Mouse (Mus musculus) kidney, postnatal 14 days (tissue): Measurements from ENCODE around the gene Ppa1.

Experiments
- DNase-seq: peaks from one replicate; pipeline ENCODE4 v3.0.0; 2022; ENCODE audit warnings: mixed read lengths

Gene Ppa1

DNA sequence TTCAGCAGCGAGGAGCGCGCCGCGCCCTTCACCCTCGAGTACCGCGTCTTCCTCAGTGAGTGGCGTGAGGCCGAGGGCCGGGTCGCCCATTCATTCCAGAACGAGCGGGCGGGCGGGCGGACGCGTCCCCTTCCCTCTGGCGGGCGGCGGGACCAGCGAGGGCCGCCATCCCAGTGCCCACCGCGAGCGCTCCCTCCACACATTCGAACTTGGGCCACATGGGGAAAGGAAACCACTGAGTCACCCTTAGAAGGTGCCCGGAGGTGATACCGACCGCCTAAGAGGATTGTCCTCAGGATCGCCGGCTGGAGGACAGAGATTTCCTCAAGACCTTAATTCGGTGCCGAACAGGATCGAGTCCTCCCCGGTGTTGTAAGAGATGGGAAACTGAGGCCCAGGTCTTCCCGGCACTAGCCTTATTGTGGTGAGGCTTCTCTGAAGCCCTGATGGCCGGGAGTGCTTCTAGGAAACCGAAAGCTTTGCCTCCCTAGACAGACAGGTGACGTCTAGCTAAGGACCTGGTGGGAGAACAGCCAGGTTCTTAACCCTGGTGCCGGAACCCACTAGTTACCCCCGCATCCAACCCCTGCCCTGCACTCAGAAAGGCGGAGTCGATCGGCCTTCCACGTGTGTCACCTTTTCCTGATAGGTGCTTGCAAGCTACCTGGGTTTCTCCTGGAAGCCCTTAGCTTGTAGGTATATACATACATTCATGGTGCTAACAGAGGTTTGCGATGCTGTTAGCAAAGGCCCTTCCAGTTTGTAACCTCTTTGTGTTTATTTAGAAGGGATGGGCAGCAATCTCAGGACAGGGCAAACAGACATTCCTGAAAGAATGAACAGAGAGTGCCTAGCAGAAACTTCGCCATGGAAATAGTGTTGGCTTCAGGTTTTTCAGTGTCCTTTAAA lies 639 bp downstream of the Ppa1 start:
- DNase-seq: peak; percentile 13

- DNase-seq: no peak
Measured at GRCm38 (mm10) chr10:61654105-61654504, 5.8 kb downstream of the Ppa1 start.

DNA sequence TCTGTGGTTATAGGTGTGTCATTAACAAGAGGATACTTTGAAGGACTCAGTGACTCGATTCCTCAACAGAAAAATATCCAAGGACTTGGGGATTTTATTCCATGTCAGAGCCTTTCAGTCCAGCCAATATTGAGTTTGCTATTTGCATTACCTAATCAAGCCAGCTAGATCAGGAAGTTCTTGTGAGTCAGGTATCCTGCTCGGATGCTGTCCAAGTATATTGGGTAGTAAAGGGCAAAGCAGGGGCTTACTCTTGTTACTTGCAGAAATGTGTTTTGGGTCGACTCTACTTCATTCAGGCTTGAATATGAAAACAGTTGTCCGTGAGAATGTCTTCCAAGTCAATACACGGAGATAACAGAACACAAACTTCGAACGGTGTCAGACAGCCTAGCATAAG lies 6.3 kb downstream of the Ppa1 start:
- no peak for DNase-seq

- no peak for DNase-seq
Measured at GRCm38 (mm10) chr10:61655188-61655587, 6.8 kb downstream of the Ppa1 start.

DNA sequence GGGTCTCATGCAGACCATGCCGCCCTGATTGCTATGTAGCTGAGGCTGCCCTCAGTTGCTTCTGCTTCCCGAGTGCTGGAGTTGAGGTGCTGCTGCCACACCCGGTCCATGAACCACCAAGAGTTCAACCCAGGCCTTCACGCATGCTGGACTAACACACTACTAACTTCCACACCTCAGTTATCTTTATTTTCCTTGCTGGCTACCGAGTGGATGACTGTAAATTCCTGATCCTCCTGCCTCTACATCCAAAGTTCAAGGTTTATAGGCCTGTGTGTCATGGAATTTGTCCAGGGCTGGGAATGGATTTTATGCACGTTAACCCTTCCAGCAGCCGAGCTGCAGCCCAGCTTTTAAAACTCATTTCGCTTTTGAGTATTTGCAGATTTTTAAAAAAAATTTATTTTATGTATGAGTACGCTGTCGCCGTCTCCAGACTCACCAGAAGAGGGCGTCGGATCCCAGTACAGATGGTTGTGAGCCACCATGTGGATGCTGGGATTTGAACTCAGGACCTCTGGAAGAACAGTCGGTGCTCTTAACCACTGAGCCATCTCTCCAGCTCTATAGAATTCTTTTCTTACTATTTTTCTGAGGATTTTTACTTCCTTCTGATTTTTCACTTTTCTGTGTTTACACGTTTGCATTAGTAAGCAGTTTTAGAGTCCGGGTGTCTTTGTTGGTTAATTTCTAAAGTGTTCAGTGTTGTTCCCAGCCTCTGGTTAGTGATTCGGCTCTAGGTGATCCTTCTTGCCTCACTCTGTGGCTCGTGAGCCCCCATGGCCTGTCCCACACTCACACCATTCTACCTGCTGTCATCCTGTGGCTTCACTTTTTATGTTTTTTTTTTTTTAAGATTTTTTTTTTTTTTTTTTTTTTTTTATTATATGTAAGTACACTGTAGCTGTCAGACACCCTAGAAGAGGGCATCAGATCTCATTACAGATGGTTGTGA lies 8.9 kb downstream of the Ppa1 start:
- DNase-seq: peak; percentile 39

DNA sequence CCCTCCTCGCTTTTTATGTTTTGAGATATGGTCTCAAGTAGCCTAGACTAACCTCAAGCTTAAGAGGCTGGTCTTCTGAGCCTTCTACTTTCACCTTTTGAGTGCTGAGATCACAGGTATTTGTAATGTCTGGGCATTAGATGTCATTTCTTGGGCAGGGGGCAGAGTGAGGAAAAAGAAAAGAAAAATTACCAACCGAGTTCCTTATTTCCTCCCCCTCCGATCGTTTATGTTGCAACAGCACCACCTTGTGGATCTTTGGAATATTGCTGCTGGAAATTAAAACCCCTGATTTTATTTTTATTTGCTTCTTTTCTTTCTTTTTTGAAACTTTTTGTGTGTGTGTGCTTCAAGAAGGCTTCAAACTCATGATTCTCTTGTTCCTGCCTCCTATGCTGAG lies 9.6 kb downstream of the Ppa1 start:
- peak; percentile 37 for DNase-seq

DNA sequence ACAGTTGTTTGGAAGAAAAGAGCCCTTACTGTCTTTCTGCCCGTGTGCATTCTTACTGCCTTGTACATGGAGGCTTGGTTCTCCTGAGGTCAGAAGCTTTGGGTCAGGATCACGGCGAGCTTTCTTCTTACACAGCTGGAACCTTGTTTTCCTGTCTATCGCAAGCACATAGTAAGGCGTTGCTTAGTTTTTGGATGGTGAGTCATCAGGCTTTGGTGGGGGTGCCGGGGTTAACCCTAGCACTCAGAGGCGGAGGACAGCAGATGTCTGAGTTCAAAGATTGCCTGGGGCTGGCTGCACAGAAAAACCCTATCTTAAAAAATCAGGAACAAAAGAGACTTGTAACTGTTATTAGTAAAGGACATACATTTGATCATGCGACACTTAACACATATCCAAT lies 13.5 kb downstream of the Ppa1 start:
- no peak for DNase-seq

DNA sequence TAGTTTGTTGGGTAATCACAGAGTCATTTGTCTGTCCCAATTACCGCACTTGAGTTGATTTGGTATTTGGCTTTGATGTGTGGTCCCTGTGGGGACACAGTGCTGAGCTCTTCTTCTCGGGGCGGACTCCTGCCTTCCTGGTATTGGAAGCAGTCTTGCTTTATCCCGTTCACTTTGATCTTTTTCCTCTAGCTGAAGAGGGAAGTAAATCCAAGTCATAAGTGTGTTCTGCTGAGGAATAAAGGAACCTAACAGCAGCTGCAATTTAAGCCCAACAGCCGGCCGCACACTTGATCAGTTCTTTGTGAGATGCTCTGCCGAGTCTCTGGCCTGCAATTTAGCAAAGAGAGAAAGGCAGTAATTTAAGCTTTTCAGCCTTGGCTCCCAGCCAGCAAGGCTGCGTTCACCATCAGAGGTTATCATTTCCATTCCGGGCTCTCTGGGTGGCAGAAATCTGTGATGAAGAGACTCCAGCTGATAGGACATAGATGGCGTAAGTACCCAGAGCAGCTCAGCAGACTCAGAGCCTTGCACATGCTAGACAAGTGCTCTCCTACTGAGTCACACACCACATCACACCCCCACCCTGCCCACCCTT lies 14.1 kb downstream of the Ppa1 start:
- DNase-seq: peak; percentile 15

DNA sequence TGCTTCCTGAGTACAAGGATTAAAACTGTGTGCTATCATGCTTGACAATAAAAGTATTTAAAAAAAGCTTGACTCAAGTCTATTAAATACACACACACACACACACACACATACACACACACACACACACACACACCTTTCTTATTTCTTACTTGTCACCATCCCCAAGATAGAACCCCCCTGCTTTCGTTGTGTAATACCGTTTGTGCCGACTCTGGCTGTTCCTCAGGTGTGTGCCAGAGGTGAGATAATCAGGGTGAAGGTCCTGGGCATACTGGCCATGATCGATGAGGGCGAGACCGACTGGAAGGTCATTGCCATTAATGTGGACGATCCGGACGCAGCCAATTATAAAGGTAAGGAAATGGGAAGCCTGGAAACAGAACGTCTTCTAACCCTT lies 16.8 kb downstream of the Ppa1 start:
- DNase-seq: no peak

- DNase-seq: no peak
Measured at GRCm38 (mm10) chr10:61665651-61666050, 17.3 kb downstream of the Ppa1 start.

- no peak for DNase-seq
Measured at GRCm38 (mm10) chr10:61669289-61669688, 20.9 kb downstream of the Ppa1 start.

- no peak for DNase-seq
Measured at GRCm38 (mm10) chr10:61669896-61670295, 21.5 kb downstream of the Ppa1 start.

DNA sequence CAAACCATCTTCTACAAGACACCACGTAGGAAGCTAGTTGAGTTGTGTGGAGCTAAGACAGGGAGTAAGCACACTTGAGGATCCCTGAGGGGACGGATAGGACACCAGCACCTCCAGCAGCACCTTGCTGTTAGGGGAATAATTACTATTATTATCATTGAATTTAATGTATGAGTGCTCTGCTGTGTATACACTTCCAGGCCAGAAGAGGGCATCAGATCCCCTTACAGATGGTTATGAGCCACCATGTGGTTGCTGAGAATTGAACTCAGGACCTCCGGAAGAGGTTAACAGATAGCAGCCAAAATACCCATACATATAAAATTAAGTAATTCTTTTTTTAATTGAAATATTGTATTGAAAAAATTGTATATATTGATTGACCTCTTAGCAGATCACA lies 22.4 kb downstream of the Ppa1 start:
- DNase-seq: no peak

GRCm38 (mm10) chr10:61675935-61676334 lies 27.6 kb downstream of the Ppa1 start:
- DNase-seq: no peak

DNA sequence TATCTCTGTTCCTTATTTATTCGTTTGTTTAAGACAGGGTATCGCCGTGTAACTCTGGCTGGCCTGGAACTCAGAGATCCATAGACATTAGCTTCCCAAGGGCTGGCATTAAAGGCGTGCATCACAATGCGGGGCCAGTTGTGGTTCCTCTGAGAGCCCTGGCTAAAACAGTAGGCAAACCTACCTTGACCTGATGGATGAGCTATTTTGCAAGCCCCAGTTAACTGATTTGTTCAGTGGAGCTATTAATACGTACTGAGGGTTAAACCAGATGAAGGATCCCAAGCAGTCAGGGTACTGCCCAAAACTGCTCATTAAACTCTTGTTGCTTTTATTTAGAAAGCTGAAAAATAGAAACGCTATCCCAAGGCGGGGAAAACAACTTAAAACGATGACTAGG lies 31.2 kb downstream of the Ppa1 start:
- DNase-seq: no peak

GRCm38 (mm10) chr10:61680015-61680913 lies 31.9 kb downstream of the Ppa1 start, which contains the start of gene Sar1a:
TSS of gene Sar1a (plus strand) at chr10:61680299.
- DNase-seq: peak; percentile 99

DNA sequence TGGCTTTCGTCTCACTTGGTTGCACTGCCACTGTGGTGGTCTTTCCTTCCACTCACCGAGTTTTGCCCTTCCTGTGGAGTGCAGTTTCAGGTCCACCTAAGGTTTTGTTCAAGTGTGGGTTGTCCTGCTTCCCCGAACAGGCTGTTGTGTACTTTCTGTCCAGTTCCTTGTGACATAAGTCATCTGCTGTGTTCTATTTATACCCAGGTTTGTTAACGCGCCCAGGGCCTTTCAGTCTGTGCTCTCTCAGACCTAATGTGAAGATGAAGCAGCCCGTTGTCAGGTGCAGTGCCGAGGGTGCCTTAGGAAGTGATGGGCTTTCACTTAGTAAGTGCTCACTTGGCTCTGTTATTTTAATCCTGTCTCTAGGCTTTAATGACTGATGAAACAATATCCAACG lies 41.1 kb downstream of the Ppa1 start:
- DNase-seq: no peak

GRCm38 (mm10) chr10:61693563-61693962 lies 45.2 kb downstream of the Ppa1 start:
- DNase-seq: no peak

GRCm38 (mm10) chr10:61694870-61695670 lies 46.7 kb downstream of the Ppa1 start, which contains the start of gene Tysnd1:
TSS of gene Tysnd1 (plus strand) at chr10:61695514.
- DNase-seq: peak; percentile 98

- peak; percentile 25 for DNase-seq
Measured at GRCm38 (mm10) chr10:61695703-61696559, 47.6 kb downstream of the Ppa1 start.
